Mouse (Mus musculus) myocyte (in vitro differentiated cells): ENCODE results near the gene Rab17. TPM values are rescaled to one million over a fixed set of nuclear protein-coding genes. Genes with fewer than 3 reads are reported as not detected.
A peak's percentile ranks its signal among the peaks of the same experiment; 100 is the strongest.

Source experiments
- H3K27me3 ChIP-seq: one replicate; pipeline ENCODE4 v1.6.1; 2011; ENCODE audit not compliant: control insufficient read depth, insufficient read depth, insufficient read length
- H3K36me3 ChIP-seq: one replicate; pipeline ENCODE4 v1.6.1; 2011; ENCODE audit not compliant: control insufficient read depth, insufficient read depth
- H3K4me2 ChIP-seq: one replicate; pipeline ENCODE4 v1.6.1; 2011; ENCODE audit warnings: low read depth, control low read depth
- H3K4me3 ChIP-seq: one replicate; pipeline ENCODE4 v1.5.1; 2011; ENCODE audit warnings: mild to moderate bottlenecking, control low read depth, moderate library complexity
- H3K79me2 ChIP-seq: one replicate; pipeline ENCODE4 v1.6.1; 2011; ENCODE audit not compliant: control insufficient read depth, insufficient read depth
- H3ac ChIP-seq: one replicate; pipeline ENCODE4 v1.6.1; 2011; ENCODE audit not compliant: control insufficient read depth, insufficient read length
- CEBPB ChIP-seq: IDR thresholded peaks from 2 replicates; pipeline ENCODE4 v1.6.1; 2011; ENCODE audit warnings: mild to moderate bottlenecking, moderate library complexity; ENCODE audit not compliant: poor library complexity, insufficient read depth, severe bottlenecking
- E2F4 ChIP-seq: IDR thresholded peaks from one replicate; pipeline ENCODE4 v1.6.1; 2011; ENCODE audit warnings: mild to moderate bottlenecking, control low read depth, moderate library complexity; ENCODE audit not compliant: insufficient read depth
- MAX ChIP-seq: IDR thresholded peaks from one replicate; pipeline ENCODE4 v1.6.1; 2011; ENCODE audit warnings: low read depth, mild to moderate bottlenecking, control low read depth
- MYOD1 ChIP-seq, 3 experiments: IDR thresholded peaks; one replicate each; pipeline ENCODE4 v1.6.1; 2011; ENCODE audit warnings: control low read depth in 2 of 3, low read depth in 2 of 3, mild to moderate bottlenecking in 2 of 3, moderate library complexity in 1 of 3; ENCODE audit not compliant: insufficient read length in 2 of 3, control insufficient read depth in 1 of 3
- MYOG ChIP-seq, 3 experiments: IDR thresholded peaks; one replicate each; pipeline ENCODE4 v1.6.1; 2011; ENCODE audit warnings: control low read depth in 2 of 3, low read depth in 2 of 3, mild to moderate bottlenecking in 2 of 3; ENCODE audit not compliant: insufficient read length in 2 of 3, control insufficient read depth in 1 of 3, insufficient read depth in 1 of 3
- POLR2A ChIP-seq: IDR thresholded peaks from one replicate; pipeline ENCODE4 v1.6.1; 2011; ENCODE audit warnings: low read depth, mild to moderate bottlenecking, control low read depth, moderate library complexity; ENCODE audit not compliant: insufficient read length
- POLR2AphosphoS2 ChIP-seq: IDR thresholded peaks from one replicate; pipeline ENCODE4 v1.6.1; 2011; ENCODE audit warnings: low read depth, control low read depth; ENCODE audit not compliant: insufficient read length
- REST ChIP-seq: IDR thresholded peaks from one replicate; pipeline ENCODE4 v1.6.1; 2011; ENCODE audit warnings: mild to moderate bottlenecking, control low read depth, moderate library complexity; ENCODE audit not compliant: insufficient read depth, insufficient read length
- SRF ChIP-seq: IDR thresholded peaks from one replicate; pipeline ENCODE4 v1.6.1; 2011; ENCODE audit warnings: low read depth; ENCODE audit not compliant: control insufficient read depth, insufficient read length
- TCF12 ChIP-seq: IDR thresholded peaks from one replicate; pipeline ENCODE4 v1.6.1; 2011; ENCODE audit warnings: mild to moderate bottlenecking, control low read depth; ENCODE audit not compliant: poor library complexity, insufficient read depth, severe bottlenecking
- TCF3 ChIP-seq: IDR thresholded peaks from one replicate; pipeline ENCODE4 v1.6.1; 2011; ENCODE audit warnings: low read depth, control low read depth; ENCODE audit not compliant: insufficient read length
- USF1 ChIP-seq: IDR thresholded peaks from one replicate; pipeline ENCODE4 v1.6.1; 2011; ENCODE audit warnings: low read depth, mild to moderate bottlenecking, control low read depth, moderate library complexity
- polyA plus RNA-seq: library from polyadenylated mRNA; unstranded; fragments of >200 nt; fragmentation: generic; extraction: Trizol; gene quantifications from one replicate; pipeline ENCODE4 v1.2.1, GENCODE M21; 2012; ENCODE audit warnings: missing spikeins

Gene Rab17
- polyA plus RNA-seq, 1 experiment = not detected

DNA sequence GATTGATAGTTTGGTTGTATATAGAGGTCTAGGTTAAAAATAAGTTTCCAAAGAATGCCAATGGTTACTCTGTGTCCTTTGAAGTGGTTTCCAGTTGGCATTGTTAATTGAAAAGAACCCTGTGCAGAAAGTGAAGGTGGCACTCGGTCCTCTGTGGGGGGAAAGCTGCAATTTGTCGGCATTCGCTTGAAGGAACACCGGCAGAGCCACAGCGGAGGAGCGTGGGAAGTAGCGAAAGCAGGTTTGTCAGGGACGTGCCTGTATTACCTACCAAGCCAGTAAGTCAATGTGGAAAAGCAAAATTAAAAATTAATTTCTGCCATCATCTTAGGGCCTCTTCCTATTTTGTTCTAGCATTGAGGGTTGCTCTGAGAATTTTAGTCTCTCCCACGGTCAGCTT is 37.2 kb upstream of the Rab17 start:
- H3K79me2 ChIP-seq = peaks cover 79% of the 10 kb centered on the region
- H3ac ChIP-seq = no peak overlapping the region
- H3K4me3 ChIP-seq = no peak overlapping the region
- TF ChIP-seq USF1 (no peak), POLR2AphosphoS2 (no peak), TCF12 (no peak), SRF (no peak), REST (no peak), CEBPB (no peak), MAX (no peak), E2F4 (no peak), MYOG (IDR thresholded peaks at IDR 0.05; ENCODE audit: control insufficient read depth in 1 of 3, insufficient read depth in 1 of 3, insufficient read length in 2 of 3, low read depth in 2 of 3) (no peak), MYOD1 (IDR thresholded peaks at IDR 0.05; ENCODE audit: control insufficient read depth in 1 of 3, insufficient read length in 2 of 3, low read depth in 2 of 3) (no peak), POLR2A (no peak), TCF3 (no peak)
- H3K36me3 ChIP-seq = no peaks in the 10 kb centered on the region
- no peak overlapping the region for H3K4me2 ChIP-seq
- H3K27me3 ChIP-seq = no peaks in the 10 kb centered on the region

DNA sequence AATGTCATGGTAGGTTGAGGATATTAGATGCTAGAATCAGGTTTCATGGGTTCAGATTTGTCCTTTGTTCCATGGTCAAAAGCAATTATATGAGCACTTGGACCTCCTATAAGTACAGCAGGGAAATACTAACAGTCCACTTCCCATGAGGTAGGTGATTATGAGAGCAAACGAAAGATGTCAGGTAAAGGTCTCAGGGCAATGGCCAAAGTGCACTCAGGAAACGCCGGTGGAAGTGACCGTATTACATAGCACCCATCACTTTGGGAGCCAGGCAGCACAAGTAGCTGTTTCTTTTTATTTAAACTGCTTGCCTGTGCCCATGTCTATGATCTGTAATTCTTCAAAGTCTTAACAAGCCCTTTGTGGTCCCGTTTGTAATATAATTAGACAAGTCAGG is 36.6 kb upstream of the Rab17 start:
- TF ChIP-seq MAX (no peak), E2F4 (no peak), SRF (no peak), CEBPB (no peak), TCF3 (no peak), REST (no peak), POLR2AphosphoS2 (no peak), USF1 (no peak), MYOD1 (IDR thresholded peaks at IDR 0.05; ENCODE audit: control insufficient read depth in 1 of 3, insufficient read length in 2 of 3, low read depth in 2 of 3) (no peak), MYOG (IDR thresholded peaks at IDR 0.05; ENCODE audit: control insufficient read depth in 1 of 3, insufficient read depth in 1 of 3, insufficient read length in 2 of 3, low read depth in 2 of 3) (no peak), TCF12 (no peak), POLR2A (no peak)
- peaks cover 85% of the 10 kb centered on the region for H3K79me2 ChIP-seq

DNA sequence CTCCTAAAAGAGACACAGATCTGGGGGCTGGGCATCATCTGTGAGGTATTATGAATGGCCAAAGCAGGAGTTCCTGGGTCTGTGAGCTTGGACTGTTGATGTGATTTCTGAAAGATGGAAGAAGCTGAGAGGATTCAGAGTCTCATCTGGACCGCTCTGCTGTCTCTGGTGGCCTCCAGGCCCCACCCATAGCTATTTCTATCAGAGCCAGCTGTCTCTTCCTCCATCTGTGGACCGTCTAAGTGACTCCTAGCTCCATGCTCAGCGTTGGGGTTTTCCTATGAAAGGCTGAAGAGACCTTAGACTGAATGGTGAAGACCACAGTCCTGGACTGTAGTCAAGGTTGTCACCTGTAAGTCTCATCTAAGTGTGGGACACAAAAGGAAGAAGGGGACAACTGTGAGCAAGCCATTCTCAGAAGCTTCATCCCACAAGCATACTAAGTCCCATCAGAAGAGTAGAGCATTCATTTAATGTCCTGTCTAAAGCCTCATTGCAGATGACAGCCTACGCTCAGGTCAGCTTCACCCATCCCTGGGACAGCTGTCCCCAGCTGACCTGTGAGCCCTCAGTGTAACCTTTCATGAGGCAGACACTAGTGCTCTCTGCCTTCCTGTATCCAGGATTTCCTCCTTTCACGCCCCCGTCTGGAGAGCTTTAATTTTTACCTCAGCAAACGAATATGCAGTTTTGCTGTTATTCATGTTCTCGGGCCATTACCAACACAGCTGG is 34.2 kb upstream of the Rab17 start:
- Histone ChIP-seq H3K4me3 (no peak overlapping the region), H3ac (no peak overlapping the region), H3K4me2 (peak overlapping the region; percentile 50), H3K27me3 (no peaks in the 10 kb centered on the region), H3K36me3 (no peaks in the 10 kb centered on the region), H3K79me2 (peaks cover 89% of the 10 kb centered on the region)
- TF ChIP-seq MYOD1 (IDR thresholded peaks at IDR 0.05; ENCODE audit: control insufficient read depth in 1 of 3, insufficient read length in 2 of 3, low read depth in 2 of 3) = peak in 2 of 3 experiments; percentile 19 to 67
- no peak for TF ChIP-seq POLR2AphosphoS2
- peak in 2 of 3 experiments; percentile 43 to 67 for TF ChIP-seq MYOG (IDR thresholded peaks at IDR 0.05; ENCODE audit: control insufficient read depth in 1 of 3, insufficient read depth in 1 of 3, insufficient read length in 2 of 3, low read depth in 2 of 3)

More for the DNA sequence above, 36.6 kb upstream of the Rab17 start:
- Histone ChIP-seq H3ac (no peak overlapping the region), H3K4me3 (no peak overlapping the region), H3K36me3 (no peaks in the 10 kb centered on the region), H3K4me2 (no peak overlapping the region), H3K27me3 (no peaks in the 10 kb centered on the region)

DNA sequence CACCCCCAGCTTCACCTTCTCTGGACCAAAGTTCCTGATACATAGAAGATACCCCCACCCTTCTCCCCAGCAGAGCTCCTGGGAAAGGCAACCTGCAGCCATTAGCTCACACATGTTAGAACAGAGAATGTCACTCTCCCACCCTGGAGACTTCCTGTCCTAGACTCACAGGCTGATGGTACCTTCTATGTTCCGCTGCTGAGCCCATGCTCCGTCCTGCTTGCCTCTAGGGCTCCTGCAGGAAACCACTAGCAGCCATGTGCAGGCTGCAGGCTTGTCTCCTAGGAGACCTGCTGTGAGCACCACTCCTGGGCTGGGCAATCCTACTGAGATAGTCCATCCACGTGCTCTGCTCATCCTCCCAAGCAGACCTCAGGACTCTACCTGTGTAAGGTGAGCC is 33.2 kb upstream of the Rab17 start:
- no peak overlapping the region for H3K4me3 ChIP-seq
- no peak overlapping the region for H3ac ChIP-seq
- TF ChIP-seq CEBPB (no peak), POLR2A (no peak), MYOD1 (IDR thresholded peaks at IDR 0.05; ENCODE audit: control insufficient read depth in 1 of 3, insufficient read length in 2 of 3, low read depth in 2 of 3) (no peak), MYOG (IDR thresholded peaks at IDR 0.05; ENCODE audit: control insufficient read depth in 1 of 3, insufficient read depth in 1 of 3, insufficient read length in 2 of 3, low read depth in 2 of 3) (no peak), SRF (no peak), E2F4 (no peak), TCF12 (no peak), MAX (no peak), TCF3 (no peak), REST (no peak), USF1 (no peak), POLR2AphosphoS2 (no peak)
- peaks cover 82% of the 10 kb centered on the region for H3K79me2 ChIP-seq
- H3K36me3 ChIP-seq = no peaks in the 10 kb centered on the region
- H3K4me2 ChIP-seq = peak overlapping the region; percentile 50
- no peaks in the 10 kb centered on the region for H3K27me3 ChIP-seq
